Mouse (Mus musculus) adrenal gland (tissue): Measurements from ENCODE around the gene Prr14.
"Not testable (repeated sequence)": the region's sequence is repeated elsewhere in the genome, so short reads cannot be mapped to it uniquely, and the experiment has no call there.

Experiments
- intact Hi-C: fragments of 180-260 bp; cut with DNase I; formaldehyde crosslinking; loops from one replicate; pipeline ENCODE4 v1.15.1; 2025
- microRNA-seq, 2 experiments: library from miRNA; unstranded; fragments of <30 nt; microRNA quantifications; one replicate each; pipeline ENCODE4; 2019

Prr14 gene

DNA sequence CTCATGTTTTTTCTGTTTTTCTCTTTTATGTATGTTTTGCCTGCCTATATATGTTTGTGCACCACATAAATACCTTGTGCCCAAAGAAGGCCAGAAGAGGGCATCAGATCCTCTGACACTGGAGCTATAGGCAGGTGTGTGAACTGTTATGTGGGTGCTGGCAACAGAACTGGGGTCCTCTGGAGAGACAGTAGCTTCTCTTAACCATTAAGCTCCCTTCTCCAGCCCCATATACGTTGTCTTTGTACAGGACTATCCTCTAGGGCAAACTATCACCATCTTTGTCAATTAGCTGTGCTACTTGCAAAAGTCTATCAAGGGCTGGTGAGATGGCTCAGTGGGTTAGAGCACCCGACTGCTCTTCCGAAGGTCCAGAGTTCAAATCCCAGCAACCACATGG is 48.9 kb downstream of the Prr14 start:
- intact Hi-C loops, result no loop called here

DNA sequence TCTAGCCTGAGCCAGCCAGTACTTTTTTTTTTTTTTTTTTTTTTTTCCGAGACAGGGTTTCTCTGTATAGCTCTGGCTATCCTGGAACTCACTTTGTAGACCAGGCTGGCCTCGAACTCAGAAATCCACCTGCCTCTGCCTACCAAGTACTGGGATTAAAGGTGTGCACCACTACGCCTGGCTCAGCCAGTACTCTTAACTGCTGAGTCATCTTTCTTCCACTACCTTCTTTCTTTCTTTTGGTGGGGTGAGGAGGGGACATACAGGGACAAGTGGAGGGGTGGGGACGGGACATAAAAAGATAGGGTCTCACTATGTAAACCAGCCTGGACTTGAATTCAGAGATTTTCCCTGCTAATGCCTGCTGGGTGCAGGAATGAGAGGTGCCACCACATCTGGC is 50.4 kb downstream of the Prr14 start:
- intact Hi-C loops, result not testable (repeated sequence)

DNA sequence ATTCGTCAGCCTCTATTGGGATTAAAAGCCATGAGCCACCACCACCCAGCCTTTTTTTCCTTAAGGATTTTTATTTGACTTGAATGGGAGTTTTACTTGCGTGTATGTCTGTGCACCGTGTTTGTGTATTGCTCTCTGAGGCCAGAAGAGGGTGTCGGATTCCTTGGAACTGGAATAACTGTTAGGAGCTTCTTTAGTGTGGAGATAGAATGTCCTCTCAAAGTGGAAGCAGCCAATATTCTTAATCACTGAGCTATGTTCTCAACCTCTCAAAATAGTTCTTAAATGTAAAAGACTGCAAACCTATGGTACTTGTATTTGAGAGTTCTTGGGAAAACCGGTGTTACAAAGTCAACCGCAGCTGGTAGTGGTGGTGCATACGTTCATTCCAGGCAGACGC is 51.8 kb downstream of the Prr14 start:
- intact Hi-C loops, result no loop called here

GRCm38 (mm10) chr7:127511808-127512230 is 52.4 kb downstream of the Prr14 start, which contains the start of gene Srcap:
Gene Srcap (plus strand): TSS chr7:127511983.
- intact Hi-C loops, result no loop called here

DNA sequence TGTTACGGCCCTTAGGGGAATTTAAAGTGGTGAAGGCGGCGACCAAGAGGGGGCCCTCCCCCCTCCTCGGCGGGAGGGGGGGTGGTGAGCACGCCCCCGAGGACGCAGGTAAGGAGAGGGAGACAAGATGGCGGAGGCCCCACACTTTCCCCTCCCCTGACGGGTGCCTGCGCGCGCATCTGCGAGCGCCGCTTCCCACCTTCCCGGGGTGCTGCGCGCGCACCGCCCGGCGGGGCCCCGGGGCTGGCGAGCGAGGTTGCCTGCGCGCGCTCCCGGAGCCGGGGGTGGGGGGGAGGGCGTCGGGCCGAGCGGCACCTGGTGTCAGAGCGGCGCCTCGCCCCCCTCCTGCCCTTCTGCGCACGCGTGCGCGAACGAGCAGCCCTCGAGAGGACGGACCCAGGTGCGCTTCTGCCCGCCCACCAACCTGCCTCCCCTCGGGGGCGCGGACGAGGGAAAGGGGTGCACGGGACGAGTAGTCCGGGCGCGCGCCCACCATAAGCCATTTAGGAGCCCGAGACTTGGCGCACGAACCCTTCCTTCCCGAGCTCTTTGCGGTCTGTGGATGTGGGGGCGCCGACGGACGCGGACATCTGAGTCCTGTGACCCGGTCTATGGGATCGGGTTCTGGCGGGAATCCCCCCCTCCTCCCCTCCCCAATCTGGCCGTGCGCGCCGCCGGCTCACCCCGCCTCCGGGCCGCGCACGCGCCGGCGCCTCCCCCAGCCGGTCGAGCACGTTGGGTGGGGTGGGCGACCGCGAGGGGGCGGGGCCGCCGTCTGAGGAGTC is 53.0 kb downstream of the Prr14 start:
- intact Hi-C loops, result no loop called here

- intact Hi-C loops, result no loop called here
Observed at GRCm38 (mm10) chr7:127513016-127513390, 53.6 kb downstream of the Prr14 start.

GRCm38 (mm10) chr7:127513781-127514180 is 54.4 kb downstream of the Prr14 start:
- intact Hi-C loops, result no loop called here

DNA sequence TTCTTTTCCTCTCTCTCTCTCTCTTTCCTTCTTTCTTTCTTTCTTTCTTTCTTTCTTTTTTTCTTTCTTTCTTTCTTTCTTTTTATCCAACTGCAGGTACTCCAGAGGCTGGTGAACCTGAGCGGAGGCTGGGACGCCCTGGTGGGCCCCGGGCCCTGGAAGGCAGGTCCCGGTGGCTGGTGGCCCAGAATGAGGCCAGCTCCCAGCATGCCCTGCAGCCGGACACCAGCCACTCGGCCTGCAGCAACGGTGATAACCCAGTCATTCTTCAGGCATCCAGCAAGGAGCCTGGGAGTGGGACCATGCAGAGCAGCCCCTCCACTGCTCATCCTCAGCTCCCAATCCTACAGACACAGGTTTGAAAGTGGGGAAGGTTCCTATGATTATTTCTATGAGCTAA is 56.4 kb downstream of the Prr14 start:
- intact Hi-C loops, result no loop called here

GRCm38 (mm10) chr7:127516344-127516743 is 56.9 kb downstream of the Prr14 start:
- intact Hi-C loops, result no loop called here

DNA sequence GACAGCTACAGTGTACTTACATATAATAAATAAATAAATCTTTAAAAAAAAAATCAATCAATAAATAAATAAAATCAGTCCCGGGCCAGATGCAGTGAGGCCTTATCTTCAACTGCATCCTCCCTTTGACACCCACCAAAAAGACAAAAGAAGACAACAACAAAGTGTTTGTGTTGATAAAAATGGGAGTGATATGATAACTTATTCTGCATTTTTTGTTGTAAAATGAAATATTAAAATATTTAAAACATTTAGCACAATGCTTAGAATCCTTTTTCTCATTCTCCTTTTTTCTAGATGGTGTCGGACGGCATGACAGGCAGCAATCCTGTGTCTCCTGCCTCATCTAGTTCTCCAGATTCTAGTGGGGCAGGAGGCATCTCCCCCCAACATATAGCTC is 59.9 kb downstream of the Prr14 start, which contains the start of gene Gm42715:
Gene Gm42715 (plus strand): TSS at position 301 of the 400 bp plus-strand sequence.
- intact Hi-C loops, result no loop called here

Small RNA genes within 50 kb of the gene (microRNA-seq; reads per million reads assigned to microRNA genes)
- gene Gm47278 (0 reads per million in 2 experiments), gene Mir7060 (0 reads per million in 2 experiments)
